Mouse (Mus musculus): Measurements from ENCODE around the gene Ssbp3. TPM values are rescaled to one million over a fixed set of nuclear protein-coding genes. Genes with fewer than 3 reads are reported as not detected.
A peak's percentile ranks its signal among the peaks of the same experiment; 100 is the strongest.

Ssbp3 gene
- polyA plus RNA-seq, 1 experiment from 2014 or later, result 175 TPM

GRCm38 (mm10) chr4:107001916-107002488 is 91.5 kb downstream of the Ssbp3 start:
- peak overlapping the region; percentile 40 for H3K27ac ChIP-seq
- H3K4me3 ChIP-seq, result no peak overlapping the region
- no peaks in the 10 kb centered on the region for H3K9me3 ChIP-seq
- H3K4me1 ChIP-seq, result peaks cover 57% of the 10 kb centered on the region
- no peaks in the 10 kb centered on the region for H3K36me3 ChIP-seq (replicated peaks)
- ATAC-seq (replicated peaks), result 0 out of 2 replicates have a peak, but pooled peaks have one; percentile 35
- H3K4me2 ChIP-seq, result no peak overlapping the region
- no peaks in the 10 kb centered on the region for H3K27me3 ChIP-seq (replicated peaks)
- no peak overlapping the region for H3K9ac ChIP-seq
- WGBS, result 53% methylated on average over 14 of the region's 14 CpGs

DNA sequence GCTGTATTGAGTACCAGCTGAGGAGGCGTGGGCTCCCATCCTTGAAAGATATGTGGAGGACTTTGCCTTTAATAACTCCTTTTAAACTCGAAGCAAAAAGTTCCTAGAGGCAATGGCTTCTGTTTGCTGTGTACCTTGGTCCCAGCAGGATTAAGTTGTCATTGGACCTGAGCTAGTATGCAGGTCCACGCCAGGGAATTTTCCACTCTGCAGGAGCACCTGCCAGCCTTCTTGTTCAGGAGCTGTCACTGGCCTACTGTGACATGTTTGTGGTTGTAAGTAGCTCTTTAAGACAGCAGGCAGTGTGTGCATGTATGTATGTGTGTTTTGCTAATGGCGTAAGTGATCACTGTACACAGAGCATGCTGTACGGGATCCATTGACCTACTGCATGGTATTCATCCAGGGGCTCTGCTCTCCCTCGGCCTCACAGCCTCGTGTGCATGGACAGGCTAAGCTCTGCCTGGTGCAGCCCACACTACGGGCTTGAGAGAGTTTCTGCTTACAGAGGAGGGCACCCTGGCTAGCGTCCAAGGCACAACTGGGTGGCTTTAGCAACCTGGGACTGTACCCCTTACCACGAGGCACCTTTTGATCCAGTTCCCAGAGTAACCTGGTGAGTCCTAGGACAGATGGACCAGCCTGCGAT is 92.1 kb downstream of the Ssbp3 start:
- H3K36me3 ChIP-seq (replicated peaks), result no peaks in the 10 kb centered on the region
- H3K27me3 ChIP-seq (replicated peaks), result no peaks in the 10 kb centered on the region
- 0 out of 2 replicates have a peak, but pooled peaks have one; percentile 15 for ATAC-seq (replicated peaks)
- H3K4me2 ChIP-seq, result no peak overlapping the region
- no peak overlapping the region for H3K4me3 ChIP-seq
- H3K9me3 ChIP-seq, result no peaks in the 10 kb centered on the region
- no peak overlapping the region for H3K9ac ChIP-seq
- H3K4me1 ChIP-seq, result peaks cover 53% of the 10 kb centered on the region
- 54% methylated on average over 11 of the region's 11 CpGs for WGBS
- H3K27ac ChIP-seq, result peak overlapping the region; percentile 40; the same call in 1 of the 2 replicates

DNA sequence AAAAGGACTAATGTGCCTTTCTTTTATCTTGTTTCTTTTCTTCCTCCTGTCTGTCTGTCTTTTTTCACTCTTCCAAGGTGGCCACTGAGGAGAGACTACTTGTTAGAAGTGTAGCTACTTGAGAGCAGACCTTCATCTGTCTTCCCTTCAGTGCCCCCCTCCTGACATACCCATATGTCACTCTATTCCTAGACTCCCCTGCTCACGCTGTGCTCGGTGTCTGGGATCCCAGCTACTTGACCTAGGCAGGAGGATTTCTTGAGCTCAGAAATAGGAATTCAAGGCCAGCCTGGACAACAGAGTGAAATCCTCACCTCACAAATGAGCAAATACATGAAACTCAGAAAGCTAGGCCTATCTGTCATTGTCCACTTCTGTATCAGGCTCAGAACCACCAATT is 92.7 kb downstream of the Ssbp3 start:
- no peaks in the 10 kb centered on the region for H3K9me3 ChIP-seq
- no peaks in the 10 kb centered on the region for H3K36me3 ChIP-seq (replicated peaks)
- H3K4me3 ChIP-seq, result no peak overlapping the region
- no peaks in the 10 kb centered on the region for H3K27me3 ChIP-seq (replicated peaks)
- H3K4me2 ChIP-seq, result no peak overlapping the region
- H3K4me1 ChIP-seq, result peaks cover 53% of the 10 kb centered on the region
- ATAC-seq (replicated peaks), result no peak
- H3K27ac ChIP-seq, result no peak overlapping the region
- 57% methylated on average over 2 of the region's 2 CpGs for WGBS
- no peak overlapping the region for H3K9ac ChIP-seq

- Histone ChIP-seq H3K36me3 (replicated peaks) (no peaks in the 10 kb centered on the region), H3K4me3 (no peak overlapping the region), H3K4me1 (peaks cover 53% of the 10 kb centered on the region), H3K27me3 (replicated peaks) (no peaks in the 10 kb centered on the region), H3K9me3 (no peaks in the 10 kb centered on the region), H3K27ac (no peak overlapping the region), H3K9ac (no peak overlapping the region), H3K4me2 (no peak overlapping the region)
- ATAC-seq (replicated peaks), result no peak
- 64% methylated on average over 3 of the region's 3 CpGs for WGBS
Observed at GRCm38 (mm10) chr4:107003786-107004185, 93.3 kb downstream of the Ssbp3 start.

- no peak overlapping the region for H3K4me3 ChIP-seq
- no peaks in the 10 kb centered on the region for H3K27me3 ChIP-seq (replicated peaks)
- ATAC-seq (replicated peaks), result no peak
- WGBS, result 76% methylated on average over 3 of the region's 3 CpGs
- H3K27ac ChIP-seq, result no peak overlapping the region
- no peaks in the 10 kb centered on the region for H3K36me3 ChIP-seq (replicated peaks)
- H3K4me2 ChIP-seq, result no peak overlapping the region
- H3K9me3 ChIP-seq, result no peaks in the 10 kb centered on the region
- H3K4me1 ChIP-seq, result peaks cover 49% of the 10 kb centered on the region
- H3K9ac ChIP-seq, result no peak overlapping the region
Observed at GRCm38 (mm10) chr4:107004346-107004745, 93.8 kb downstream of the Ssbp3 start.

- no peaks in the 10 kb centered on the region for H3K9me3 ChIP-seq
- H3K4me2 ChIP-seq, result no peak overlapping the region
- no peak overlapping the region for H3K27ac ChIP-seq
- H3K4me1 ChIP-seq, result peaks cover 44% of the 10 kb centered on the region
- H3K36me3 ChIP-seq (replicated peaks), result no peaks in the 10 kb centered on the region
- no peak for ATAC-seq (replicated peaks)
- H3K9ac ChIP-seq, result no peak overlapping the region
- H3K27me3 ChIP-seq (replicated peaks), result no peaks in the 10 kb centered on the region
- no peak overlapping the region for H3K4me3 ChIP-seq
- WGBS, result 89% methylated on average over 5 of the region's 5 CpGs
Observed at GRCm38 (mm10) chr4:107005166-107005565, 94.7 kb downstream of the Ssbp3 start.

- Histone ChIP-seq H3K27ac (no peak overlapping the region), H3K9me3 (no peaks in the 10 kb centered on the region), H3K27me3 (replicated peaks) (no peaks in the 10 kb centered on the region), H3K4me1 (peaks cover 34% of the 10 kb centered on the region), H3K4me2 (no peak overlapping the region), H3K4me3 (no peak overlapping the region), H3K9ac (no peak overlapping the region), H3K36me3 (replicated peaks) (no peaks in the 10 kb centered on the region)
- ATAC-seq (replicated peaks), result no peak
- 80% methylated on average over 4 of the region's 4 CpGs for WGBS
Observed at GRCm38 (mm10) chr4:107006229-107006628, 95.7 kb downstream of the Ssbp3 start.

DNA sequence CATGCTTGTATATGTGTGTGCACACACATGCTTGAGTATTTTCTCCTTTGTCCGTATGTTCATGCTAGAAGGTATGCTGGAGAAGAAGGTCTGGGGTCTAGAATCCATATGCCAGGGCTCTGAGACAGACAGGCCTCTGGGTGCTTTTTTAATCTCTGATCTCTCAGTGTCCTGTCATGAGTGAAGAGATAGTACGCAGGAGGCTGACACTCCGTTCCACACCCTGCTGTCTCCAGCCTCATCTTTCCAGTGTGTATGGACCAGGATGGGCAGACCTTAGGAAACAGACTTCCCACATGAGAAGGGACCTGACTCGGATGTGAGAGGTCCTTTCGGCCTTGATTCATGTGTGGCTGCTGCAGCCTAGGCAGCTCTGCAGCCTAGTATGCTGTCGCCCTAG is 96.3 kb downstream of the Ssbp3 start:
- H3K4me2 ChIP-seq, result no peak overlapping the region
- no peaks in the 10 kb centered on the region for H3K27me3 ChIP-seq (replicated peaks)
- no peak overlapping the region for H3K4me3 ChIP-seq
- no peaks in the 10 kb centered on the region for H3K36me3 ChIP-seq (replicated peaks)
- no peaks in the 10 kb centered on the region for H3K9me3 ChIP-seq
- H3K9ac ChIP-seq, result no peak overlapping the region
- H3K27ac ChIP-seq, result no peak overlapping the region
- no peak for ATAC-seq (replicated peaks)
- WGBS, result 93% methylated on average over 6 of the region's 6 CpGs
- H3K4me1 ChIP-seq, result peaks cover 29% of the 10 kb centered on the region

DNA sequence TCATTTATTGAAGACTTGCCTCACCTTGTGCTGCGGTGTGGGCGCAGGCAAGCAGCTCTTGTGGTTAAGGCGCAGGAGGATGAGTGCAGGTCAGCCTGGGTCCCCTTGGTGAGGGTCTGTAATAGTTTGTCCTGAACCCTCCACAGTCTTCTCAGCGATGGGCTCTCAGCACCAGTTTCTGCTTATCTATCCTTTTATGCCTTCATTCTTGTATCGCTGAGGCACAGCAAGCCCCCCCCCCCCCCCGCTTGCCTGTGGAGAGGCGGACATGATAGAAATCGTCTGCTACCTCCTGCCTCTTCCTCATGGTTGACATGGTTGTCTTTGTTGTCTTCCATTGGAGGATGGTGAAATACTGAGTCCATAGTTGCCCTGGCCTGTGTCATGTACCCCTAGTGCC is 96.9 kb downstream of the Ssbp3 start:
- Histone ChIP-seq H3K9ac (no peak overlapping the region), H3K4me3 (no peak overlapping the region), H3K36me3 (replicated peaks) (no peaks in the 10 kb centered on the region), H3K27ac (no peak overlapping the region), H3K4me1 (peaks cover 26% of the 10 kb centered on the region), H3K9me3 (no peaks in the 10 kb centered on the region), H3K4me2 (no peak overlapping the region), H3K27me3 (replicated peaks) (no peaks in the 10 kb centered on the region)
- 91% methylated on average over 7 of the region's 8 CpGs for WGBS
- ATAC-seq (replicated peaks), result no peak

GRCm38 (mm10) chr4:107008161-107008560 is 97.7 kb downstream of the Ssbp3 start:
- peaks cover 22% of the 10 kb centered on the region; the same call in 1 of the 2 replicates for H3K4me1 ChIP-seq
- H3K36me3 ChIP-seq (replicated peaks), result no peaks in the 10 kb centered on the region
- H3K9ac ChIP-seq, result no peak overlapping the region
- 96% methylated on average over 2 of the region's 2 CpGs for WGBS
- no peaks in the 10 kb centered on the region for H3K27me3 ChIP-seq (replicated peaks)
- H3K27ac ChIP-seq, result no peak overlapping the region
- H3K4me2 ChIP-seq, result no peak overlapping the region
- H3K4me3 ChIP-seq, result no peak overlapping the region
- no peak for ATAC-seq (replicated peaks)
- no peaks in the 10 kb centered on the region for H3K9me3 ChIP-seq

GRCm38 (mm10) chr4:107009548-107009947 is 99.0 kb downstream of the Ssbp3 start:
- Histone ChIP-seq H3K9ac (no peak overlapping the region), H3K4me1 (peaks cover 22% of the 10 kb centered on the region), H3K27ac (no peak overlapping the region), H3K36me3 (replicated peaks) (no peaks in the 10 kb centered on the region), H3K4me3 (no peak overlapping the region), H3K27me3 (replicated peaks) (no peaks in the 10 kb centered on the region), H3K4me2 (no peak overlapping the region), H3K9me3 (no peaks in the 10 kb centered on the region)
- 86% methylated on average over 7 of the region's 7 CpGs for WGBS
- no peak for ATAC-seq (replicated peaks)

- H3K36me3 ChIP-seq (replicated peaks), result no peaks in the 10 kb centered on the region
- peaks cover 36% of the 10 kb centered on the region for H3K4me1 ChIP-seq
- H3K4me2 ChIP-seq, result no peak overlapping the region
- H3K9me3 ChIP-seq, result no peaks in the 10 kb centered on the region
- H3K27ac ChIP-seq, result no peak overlapping the region
- H3K27me3 ChIP-seq (replicated peaks), result no peaks in the 10 kb centered on the region
- ATAC-seq (replicated peaks), result no peak
- H3K4me3 ChIP-seq, result no peak overlapping the region
- 85% methylated on average over 8 of the region's 8 CpGs for WGBS
- H3K9ac ChIP-seq, result no peak overlapping the region
Observed at GRCm38 (mm10) chr4:107011325-107012004, 101.0 kb downstream of the Ssbp3 start.

All from midbrain, embryonic 15.5 days (tissue).